9 mouse cellular contexts compared by ENCODE assay signal in the genomic region with DNA sequence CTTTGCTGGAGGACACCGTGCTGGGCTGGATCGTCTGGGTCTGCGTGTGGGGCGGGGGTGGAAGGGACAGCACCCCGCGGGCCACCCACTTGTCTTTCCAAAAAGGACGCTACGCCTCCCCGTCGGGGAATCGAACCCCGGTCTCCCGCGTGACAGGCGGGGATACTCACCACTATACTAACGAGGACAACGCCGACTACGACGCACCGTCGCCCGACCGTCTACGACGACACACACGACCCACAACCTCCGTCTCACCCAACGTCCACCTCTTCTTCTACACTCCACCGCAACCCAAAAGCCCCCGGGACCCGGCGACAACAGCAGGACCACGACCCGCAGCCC. TPM values are rescaled to one million over a fixed set of nuclear protein-coding genes. Genes with fewer than 3 reads are reported as not detected.
DNase-seq lines count a peak whose midpoint lies in the region; ATAC-seq and TF ChIP-seq lines count a peak whose summit lies in the region.
"Not testable (repeated sequence)": the region's sequence is repeated elsewhere in the genome, so short reads cannot be mapped to it uniquely, and the experiment has no call there.
"Had no signal": no experiment of that assay in that cellular context is flagged by ENCODE, and none has a peak within 500 bp of the region (broad histone marks: within the 10 kb centered on the region; RNA-seq: fewer than 3 reads in every experiment).

No protein-coding gene starts in this region.

- under 1% methylated on average over 26 of the region's 35 CpGs for WGBS in embryonic facial prominence, embryonic 13.5 days
- under 1% methylated on average over 24 of the region's 35 CpGs for WGBS in hindbrain, embryonic 15.5 days
- WGBS in lung, embryonic 15.5 days, result 3% methylated on average over 24 of the region's 35 CpGs
- 1% methylated on average over 16 of the region's 35 CpGs for WGBS in neural tube, embryonic 11.5 days
- under 1% methylated on average over 25 of the region's 35 CpGs for WGBS in stomach, embryonic 15.5 days

- H3K27me3 ChIP-seq in Patski, result not testable (repeated sequence)
- peaks cover 49% of the 10 kb centered on the region for H3K27me3 ChIP-seq in embryonic facial prominence, embryonic 13.5 days
- H3K27me3 ChIP-seq in hindbrain, embryonic 15.5 days, result peaks cover 35% of the 10 kb centered on the region
- peaks cover 33% of the 10 kb centered on the region for H3K27me3 ChIP-seq in lung, embryonic 15.5 days
- peaks cover 30% of the 10 kb centered on the region for H3K27me3 ChIP-seq in neural tube, embryonic 11.5 days (ENCODE audit: control insufficient read depth, insufficient read depth, low read length)
- peaks cover 25% of the 10 kb centered on the region for H3K27me3 ChIP-seq in stomach, embryonic 15.5 days (replicated peaks)

- CTCF ChIA-PET in Patski (lab: Charles Lee), result not testable (repeated sequence)

- in situ Hi-C loops in Patski (cut with MboI; ENCODE audit: low pct_unique_long_range_greater_than_20kb), result not testable (repeated sequence)

- H3K4me1 ChIP-seq in embryonic facial prominence, embryonic 13.5 days; hindbrain, embryonic 15.5 days (replicated peaks); neural tube, embryonic 11.5 days (ENCODE audit: control insufficient read depth, insufficient read depth, low read length); stomach, embryonic 15.5 days: not testable (repeated sequence)
- peaks cover 24% of the 10 kb centered on the region for H3K4me1 ChIP-seq in lung, embryonic 15.5 days

- not testable (repeated sequence) for DNase-seq in Patski (ENCODE audit: low read depth, low spot score); neural tube, embryonic 11.5 days (ENCODE audit: low spot score)
- peak; percentile 92 for DNase-seq in heart, adult 11 months
- DNase-seq in layer of hippocampus, postnatal 36 days, result peak; percentile 54

- peak overlapping the region; percentile 50 for H3K4me2 ChIP-seq in embryonic facial prominence, embryonic 13.5 days
- peak overlapping the region; percentile 43 for H3K4me2 ChIP-seq in hindbrain, embryonic 15.5 days
- peak overlapping the region; percentile 46 for H3K4me2 ChIP-seq in lung, embryonic 15.5 days
- peak overlapping the region; percentile 31; the same call in 1 of the 2 replicates for H3K4me2 ChIP-seq in neural tube, embryonic 11.5 days (ENCODE audit: low read depth)
- peak overlapping the region; percentile 50 for H3K4me2 ChIP-seq in stomach, embryonic 15.5 days

- not testable (repeated sequence) for H3K9ac ChIP-seq in embryonic facial prominence, embryonic 13.5 days; hindbrain, embryonic 15.5 days; lung, embryonic 15.5 days; neural tube, embryonic 11.5 days (ENCODE audit: low read length); stomach, embryonic 15.5 days

- POLR2A ChIA-PET in Patski (lab: Charles Lee), result not testable (repeated sequence)

- not testable (repeated sequence) for H3K36me3 ChIP-seq in embryonic facial prominence, embryonic 13.5 days; hindbrain, embryonic 15.5 days; lung, embryonic 15.5 days; neural tube, embryonic 11.5 days (ENCODE audit: control insufficient read depth, insufficient read depth, low read length); stomach, embryonic 15.5 days

- not testable (repeated sequence) for H3K9me3 ChIP-seq in embryonic facial prominence, embryonic 13.5 days; hindbrain, embryonic 15.5 days; lung, embryonic 15.5 days; neural tube, embryonic 11.5 days (ENCODE audit: control insufficient read depth, low read length); stomach, embryonic 15.5 days

- not testable (repeated sequence) for H3K27ac ChIP-seq in embryonic facial prominence, embryonic 13.5 days; hindbrain, embryonic 15.5 days (replicated peaks); lung, embryonic 15.5 days; neural tube, embryonic 11.5 days (ENCODE audit: low read depth, low read length); stomach, embryonic 15.5 days

- TF ChIP-seq CTCF in Patski (IDR thresholded peaks at IDR 0.05), result not testable (repeated sequence)

- peak; percentile 3 for ATAC-seq in Patski
- peak; percentile 21 for ATAC-seq in embryonic facial prominence, embryonic 13.5 days (ENCODE audit: insufficient number of reproducible peaks, insufficient read depth, low FRiP score, low TSS enrichment, low read depth)
- ATAC-seq in hindbrain, embryonic 15.5 days (ENCODE audit: low FRiP score, low read depth), result peak; percentile 31
- peak; percentile 33 for ATAC-seq in lung, embryonic 15.5 days (ENCODE audit: borderline replicate concordance, extremely low read depth, low FRiP score, low TSS enrichment)
- peak; percentile 39 for ATAC-seq in neural tube, embryonic 11.5 days (ENCODE audit: insufficient read depth, low FRiP score, low TSS enrichment)
- ATAC-seq in stomach, embryonic 15.5 days (ENCODE audit: insufficient read depth, low FRiP score, low read depth), result peak; percentile 27

- peak overlapping the region; percentile 35 for H3K4me3 ChIP-seq in embryonic facial prominence, embryonic 13.5 days
- H3K4me3 ChIP-seq in hindbrain, embryonic 15.5 days, result peak overlapping the region; percentile 27
- peak overlapping the region; percentile 32 for H3K4me3 ChIP-seq in lung, embryonic 15.5 days
- H3K4me3 ChIP-seq in neural tube, embryonic 11.5 days (ENCODE audit: low read depth, low read length), result peak overlapping the region; percentile 31
- H3K4me3 ChIP-seq in stomach, embryonic 15.5 days (replicated peaks), result peak overlapping the region; percentile 35

RNA-seq across cellular contexts. Expression of a gene that starts 0.5 kb away (rescaled TPM):
- polyA plus RNA-seq in Patski (2021), result 0.05 TPM
- polyA plus RNA-seq in embryonic facial prominence, embryonic 13.5 days (2015; fragmentation: Nextera tagmentation; extraction: Ambion mirVana), result 9.4 and 10.1 TPM in 2 replicates
- polyA plus RNA-seq in hindbrain, embryonic 15.5 days (2015; fragmentation: Nextera tagmentation; extraction: Ambion mirVana), result 9.6 and 12.3 TPM in 2 replicates
- total RNA-seq in layer of hippocampus, postnatal 36 days (2021), result 10 to 100 TPM in 1 of 2 experiments, 1 to 10 TPM in 1; 9.7 to 10.4 TPM
- 13.2 and 15.1 TPM in 2 replicates for polyA plus RNA-seq in lung, embryonic 15.5 days (2015; fragmentation: Nextera tagmentation; extraction: Ambion mirVana)
- 5.6 and 6.7 TPM in 2 replicates for polyA plus RNA-seq in neural tube, embryonic 11.5 days (2014; fragmentation: Nextera tagmentation; extraction: Ambion mirVana)
- 18.7 and 18.8 TPM in 2 replicates for polyA plus RNA-seq in stomach, embryonic 15.5 days (2015; fragmentation: Nextera tagmentation; extraction: Ambion mirVana)
- polyA plus RNA-seq: C2C12 had no signal

RNA-seq across cellular contexts. Expression of a gene that starts 46.5 kb away (rescaled TPM):
- polyA plus RNA-seq in Patski (2021), result 0.08 TPM
- 0.41 and 0.55 TPM in 2 replicates for polyA plus RNA-seq in embryonic facial prominence, embryonic 13.5 days (2015; fragmentation: Nextera tagmentation; extraction: Ambion mirVana)
- polyA plus RNA-seq in hindbrain, embryonic 15.5 days (2015; fragmentation: Nextera tagmentation; extraction: Ambion mirVana), result 0.27 and 1.0 TPM in 2 replicates
- total RNA-seq in layer of hippocampus, postnatal 36 days (2021), result under 1 TPM in 1 of 2 experiments, not detected in 1; 0.30 TPM
- polyA plus RNA-seq in lung, embryonic 15.5 days (2015; fragmentation: Nextera tagmentation; extraction: Ambion mirVana), result 0.42 and 0.66 TPM in 2 replicates
- 0.19 and 0.26 TPM in 2 replicates for polyA plus RNA-seq in neural tube, embryonic 11.5 days (2014; fragmentation: Nextera tagmentation; extraction: Ambion mirVana)
- 1.3 and 1.7 TPM in 2 replicates for polyA plus RNA-seq in stomach, embryonic 15.5 days (2015; fragmentation: Nextera tagmentation; extraction: Ambion mirVana)

RNA-seq across cellular contexts. Expression of a gene that starts 48.5 kb away (rescaled TPM):
- 1.6 TPM for polyA plus RNA-seq in Patski (2021)
- 1.3 and 2.1 TPM in 2 replicates for polyA plus RNA-seq in embryonic facial prominence, embryonic 13.5 days (2015; fragmentation: Nextera tagmentation; extraction: Ambion mirVana)
- polyA plus RNA-seq in hindbrain, embryonic 15.5 days (2015; fragmentation: Nextera tagmentation; extraction: Ambion mirVana), result 7.7 and 14.1 TPM in 2 replicates
- 1 to 10 TPM in 1 of 2 experiments, under 1 TPM in 1; 0.92 to 1.8 TPM for total RNA-seq in layer of hippocampus, postnatal 36 days (2021)
- 7.2 and 8.3 TPM in 2 replicates for polyA plus RNA-seq in lung, embryonic 15.5 days (2015; fragmentation: Nextera tagmentation; extraction: Ambion mirVana)
- polyA plus RNA-seq in neural tube, embryonic 11.5 days (2014; fragmentation: Nextera tagmentation; extraction: Ambion mirVana), result 2.2 and 2.8 TPM in 2 replicates
- polyA plus RNA-seq in stomach, embryonic 15.5 days (2015; fragmentation: Nextera tagmentation; extraction: Ambion mirVana), result 1.6 and 2.9 TPM in 2 replicates
